ENCODE assay signal across 15 mouse cellular contexts in the genomic region with DNA sequence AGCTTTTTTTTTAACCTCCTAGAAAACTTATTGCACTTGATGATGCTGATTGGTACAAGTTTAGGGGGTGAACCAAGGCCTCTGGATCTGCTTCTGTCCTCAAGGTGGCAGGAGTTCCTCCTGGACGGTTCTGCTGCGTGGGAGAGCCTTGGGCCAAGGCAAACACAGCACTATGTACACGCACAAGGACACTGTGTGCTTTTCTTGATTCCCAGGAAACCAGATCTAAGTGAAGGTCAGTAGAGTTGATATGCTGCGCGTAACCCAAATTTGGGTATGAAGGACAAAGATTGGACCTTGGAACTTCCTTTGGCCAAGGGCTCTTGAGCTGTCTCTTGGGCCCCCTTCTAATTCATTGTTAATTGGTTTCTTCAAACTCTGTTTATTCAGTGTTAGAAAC. TPM values are rescaled to one million over a fixed set of nuclear protein-coding genes. Genes with fewer than 3 reads are reported as not detected.
DNase-seq lines count a peak whose midpoint lies in the region; TF ChIP-seq lines count a peak whose summit lies in the region.
"Had no signal": no experiment of that assay in that cellular context is flagged by ENCODE, and none has a peak within 500 bp of the region (broad histone marks: within the 10 kb centered on the region; RNA-seq: fewer than 3 reads in every experiment).

No protein-coding gene starts in this region.

- intact Hi-C loops in heart, adult 2 months (cut with DNase I) = no loop called here
- intact Hi-C loops in heart, postnatal 10 days (cut with DNase I) = no loop called here
- intact Hi-C loops in left cerebral cortex, postnatal 25 days (cut with DNase I) = no loop called here

- TF ChIP-seq POLR2A in heart, adult 2 months (IDR thresholded peaks at IDR 0.05; ENCODE audit: insufficient read depth, low read depth, low read length) = no peak

- peaks cover 1% of the 10 kb centered on the region; the same call in 1 of the 2 replicates for H3K4me1 ChIP-seq in heart, adult 2 months (ENCODE audit: control insufficient read depth, insufficient read depth, low read length)

- H3K79me2 ChIP-seq in heart, adult 2 months (replicated peaks; ENCODE audit: control insufficient read depth, insufficient read depth, low read length) = no peaks in the 10 kb centered on the region

- no peak overlapping the region for H3K27ac ChIP-seq in heart, adult 2 months
- H3K27ac ChIP-seq: liver, embryonic 14.5 days had no signal

- no peak overlapping the region for H3K9ac ChIP-seq in heart, adult 2 months (ENCODE audit: low read depth, low read length)
- H3K9ac ChIP-seq: forebrain, postnatal 0 days; liver, embryonic 14.5 days had no signal

- TF ChIP-seq CTCF in heart, adult 2 months (IDR thresholded peaks at IDR 0.05) = peak; percentile 33

- H3K27me3 ChIP-seq in heart, adult 2 months (ENCODE audit: control insufficient read depth, insufficient read depth, low read length) = no peaks in the 10 kb centered on the region

- no peaks in the 10 kb centered on the region; the same call in 1 of the 2 replicates for H3K36me3 ChIP-seq in heart, adult 2 months (ENCODE audit: control insufficient read depth, insufficient read depth, low read length)

- DNase-seq in heart, adult 2 months = peak in 1 of 2 experiments; percentile 23
- DNase-seq in heart, postnatal 10 days = no peak
- peak; percentile 53 to 70 for DNase-seq in lung, adult 18-20 months
- DNase-seq in lung, postnatal 14 days = no peak
- DNase-seq in adrenal gland, postnatal 14 days = peak; percentile 57
- peak; percentile 70 for DNase-seq in skeletal muscle tissue, adult 2 months (ENCODE audit: low read depth, low spot score)
- no peak for DNase-seq in adipocyte (ENCODE audit: low spot score)
- DNase-seq in left cerebral cortex, postnatal 25 days (ENCODE audit: low spot score in 2 of 2) = no peak
- DNase-seq: cerebellum, adult 8-10 months; forebrain, postnatal 0 days; heart, postnatal 14 days; thymus, adult 2 months had no signal

- no peak overlapping the region for H3K4me3 ChIP-seq in heart, adult 2 months
- H3K4me3 ChIP-seq: erythroblast, embryonic 14.5 days had no signal

- 0 out of 2 replicates have a peak, but pooled peaks have one; percentile 20 for TF ChIP-seq EP300 in heart, adult 2 months (IDR thresholded peaks at IDR 0.05; ENCODE audit: insufficient read depth, low read depth, low read length)

- 81% methylated on average over 5 of the region's 5 CpGs for WGBS in heart, adult 2 months

RNA-seq across cellular contexts. Expression of a gene that starts 51.3 kb away (rescaled TPM):
- total RNA-seq in heart, adult 2 months (2021) = 10 to 100 TPM; 56.2 to 62.9 TPM
- 16.8 and 18.1 TPM in 2 replicates for polyA plus RNA-seq in heart, adult 2 months (2012; rRNA removed)
- 10 to 100 TPM; 50.2 to 54.0 TPM for total RNA-seq in heart, postnatal 10 days (2021)
- 78.0 and 79.5 TPM in 2 replicates for total RNA-seq in adrenal gland, postnatal 14 days (2021)
- 10 to 100 TPM; 43.4 to 48.2 TPM for total RNA-seq in left cerebral cortex, postnatal 25 days (2021)
- total RNA-seq: MEL had no signal
- polyA plus RNA-seq: erythroblast, embryonic 14.5 days had no signal

Comparison
In these comparisons a context has a peak if more than half of its experiments do, and no peak if none do; other contexts are left out.
1. DNase-seq: peak in lung, adult 18-20 months (2 of 2), adrenal gland, postnatal 14 days (single experiment) and skeletal muscle tissue, adult 2 months (single experiment); none in heart, postnatal 10 days (0 of 2), lung, postnatal 14 days (single experiment), adipocyte (single experiment) and left cerebral cortex, postnatal 25 days (0 of 2).